Mouse (Mus musculus): ENCODE data around the gene Espl1. TPM values are rescaled to one million over a fixed set of nuclear protein-coding genes. Genes with fewer than 3 reads are reported as not detected.

Gene Espl1
- polyA plus RNA-seq, 1 experiment, result 51.5 TPM

DNA sequence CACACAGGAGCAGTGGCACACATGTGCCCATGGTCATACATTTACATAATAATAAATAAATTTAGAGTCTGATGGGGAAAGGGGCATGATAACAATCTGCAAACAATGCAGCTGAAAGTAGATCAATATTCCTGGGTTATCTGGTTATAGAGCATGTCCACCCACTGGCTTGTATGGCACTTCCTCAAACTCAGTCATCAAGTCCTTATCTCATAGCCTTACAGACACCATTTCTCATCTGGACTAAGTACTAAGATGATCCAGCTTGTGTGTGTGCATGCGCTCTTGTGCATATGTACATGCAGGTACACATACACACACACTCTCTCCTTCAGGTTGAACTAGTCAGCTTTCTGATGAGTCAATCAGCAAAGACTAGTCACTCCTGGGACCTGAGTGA is 68.6 kb downstream of the Espl1 start:
- DNase-seq, result no peak
- WGBS, result 97% methylated on average over 1 of the region's 1 CpGs
- TF ChIP-seq POLR2A (IDR thresholded peaks at IDR 0.05; ENCODE audit: control insufficient read depth, extremely low read depth, insufficient read depth, low read length, poor library complexity) (no peak), CTCF (IDR thresholded peaks at IDR 0.05; ENCODE audit: borderline replicate concordance, control insufficient read depth, extremely low read depth, insufficient read depth, low read length, poor library complexity) (no peak)
- no peak overlapping the region for H3K4me3 ChIP-seq (ENCODE audit: control insufficient read depth, insufficient read depth, low read length)
- H3K27me3 ChIP-seq (ENCODE audit: control insufficient read depth, insufficient read depth, low read length), result peaks cover 2% of the 10 kb centered on the region
- H3K36me3 ChIP-seq (ENCODE audit: control insufficient read depth, insufficient read depth, low read length), result no peaks in the 10 kb centered on the region
- H3K4me1 ChIP-seq (replicated peaks; ENCODE audit: control insufficient read depth, insufficient read depth, low read length), result no peaks in the 10 kb centered on the region
- no peak overlapping the region for H3K27ac ChIP-seq (ENCODE audit: control insufficient read depth, insufficient read depth, low read length)

DNA sequence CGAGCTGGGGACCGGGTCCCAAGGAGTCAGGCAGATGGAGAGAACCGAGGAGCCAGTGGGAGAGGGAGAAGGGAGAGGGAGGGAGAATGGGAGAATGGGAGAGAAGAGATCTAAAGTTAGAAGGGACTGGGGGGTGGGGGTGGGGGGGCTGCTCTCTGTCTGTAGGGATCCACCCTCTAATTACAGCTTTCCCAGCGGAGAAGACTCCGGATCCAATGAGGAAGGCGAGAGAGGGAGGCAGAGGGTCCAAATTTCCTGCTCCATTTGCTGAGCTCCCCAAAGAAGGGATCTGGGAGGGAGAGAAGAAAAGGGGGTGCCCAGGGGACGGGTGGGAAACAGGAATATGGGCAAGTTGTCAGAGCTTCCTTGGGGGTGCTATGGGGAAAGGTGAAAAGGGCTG is 70.2 kb downstream of the Espl1 start:
- no peaks in the 10 kb centered on the region for H3K36me3 ChIP-seq (ENCODE audit: control insufficient read depth, insufficient read depth, low read length)
- no peak overlapping the region for H3K4me3 ChIP-seq (ENCODE audit: control insufficient read depth, insufficient read depth, low read length)
- no peaks in the 10 kb centered on the region for H3K4me1 ChIP-seq (replicated peaks; ENCODE audit: control insufficient read depth, insufficient read depth, low read length)
- WGBS, result 61% methylated on average over 7 of the region's 7 CpGs
- TF ChIP-seq CTCF (IDR thresholded peaks at IDR 0.05; ENCODE audit: borderline replicate concordance, control insufficient read depth, extremely low read depth, insufficient read depth, low read length, poor library complexity), result no peak
- TF ChIP-seq POLR2A (IDR thresholded peaks at IDR 0.05; ENCODE audit: control insufficient read depth, extremely low read depth, insufficient read depth, low read length, poor library complexity), result no peak
- DNase-seq, result no peak
- no peak overlapping the region for H3K27ac ChIP-seq (ENCODE audit: control insufficient read depth, insufficient read depth, low read length)
- H3K27me3 ChIP-seq (ENCODE audit: control insufficient read depth, insufficient read depth, low read length), result peaks cover 5% of the 10 kb centered on the region

GRCm38 (mm10) chr15:102366733-102367344 is 70.8 kb downstream of the Espl1 start, which contains the start of gene Sp7:
Gene Sp7, minus strand, starts transcription at chr15:102367182.
- no peak within 1 kb of the TSS for H3K4me3 ChIP-seq (ENCODE audit: control insufficient read depth, insufficient read depth, low read length)
- TF ChIP-seq POLR2A (IDR thresholded peaks at IDR 0.05; ENCODE audit: control insufficient read depth, extremely low read depth, insufficient read depth, low read length, poor library complexity) (no peak), CTCF (IDR thresholded peaks at IDR 0.05; ENCODE audit: borderline replicate concordance, control insufficient read depth, extremely low read depth, insufficient read depth, low read length, poor library complexity) (no peak)
- no peak for DNase-seq
- no peaks in the 10 kb centered on the region for H3K36me3 ChIP-seq (ENCODE audit: control insufficient read depth, insufficient read depth, low read length)
- 10% methylated on average over 15 of the region's 15 CpGs for WGBS
- H3K27me3 ChIP-seq (ENCODE audit: control insufficient read depth, insufficient read depth, low read length), result peaks cover 5% of the 10 kb centered on the region
- H3K4me1 ChIP-seq (replicated peaks; ENCODE audit: control insufficient read depth, insufficient read depth, low read length), result no peaks in the 10 kb centered on the region
- H3K27ac ChIP-seq (ENCODE audit: control insufficient read depth, insufficient read depth, low read length), result no peak within 1 kb of the TSS

DNA sequence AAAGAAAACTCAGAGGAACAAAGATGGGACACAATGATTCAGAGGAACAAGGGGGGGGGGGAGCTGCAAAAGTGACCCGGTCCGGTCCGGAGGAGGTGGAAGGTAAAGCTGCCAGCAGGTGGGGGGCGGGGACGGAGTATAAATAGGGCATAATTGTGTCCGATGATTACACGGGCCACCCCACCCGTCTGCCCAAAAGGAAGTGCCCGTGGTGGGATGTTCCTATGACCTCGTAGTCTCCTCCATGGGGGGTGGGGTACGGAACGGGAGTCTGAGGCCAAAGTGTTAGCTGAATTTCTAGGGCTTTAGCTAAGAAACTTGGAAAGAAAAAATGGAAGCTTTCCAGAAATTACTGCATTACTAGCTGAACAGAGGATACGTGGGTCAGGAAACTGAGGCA is 73.9 kb downstream of the Espl1 start:
- Histone ChIP-seq H3K27ac (ENCODE audit: control insufficient read depth, insufficient read depth, low read length) (no peak overlapping the region), H3K4me3 (ENCODE audit: control insufficient read depth, insufficient read depth, low read length) (no peak overlapping the region), H3K27me3 (ENCODE audit: control insufficient read depth, insufficient read depth, low read length) (peaks cover 5% of the 10 kb centered on the region), H3K36me3 (ENCODE audit: control insufficient read depth, insufficient read depth, low read length) (no peaks in the 10 kb centered on the region), H3K4me1 (replicated peaks; ENCODE audit: control insufficient read depth, insufficient read depth, low read length) (no peaks in the 10 kb centered on the region)
- TF ChIP-seq POLR2A (IDR thresholded peaks at IDR 0.05; ENCODE audit: control insufficient read depth, extremely low read depth, insufficient read depth, low read length, poor library complexity) (no peak), CTCF (IDR thresholded peaks at IDR 0.05; ENCODE audit: borderline replicate concordance, control insufficient read depth, extremely low read depth, insufficient read depth, low read length, poor library complexity) (no peak)
- WGBS, result 33% methylated on average over 13 of the region's 13 CpGs
- DNase-seq, result no peak

DNA sequence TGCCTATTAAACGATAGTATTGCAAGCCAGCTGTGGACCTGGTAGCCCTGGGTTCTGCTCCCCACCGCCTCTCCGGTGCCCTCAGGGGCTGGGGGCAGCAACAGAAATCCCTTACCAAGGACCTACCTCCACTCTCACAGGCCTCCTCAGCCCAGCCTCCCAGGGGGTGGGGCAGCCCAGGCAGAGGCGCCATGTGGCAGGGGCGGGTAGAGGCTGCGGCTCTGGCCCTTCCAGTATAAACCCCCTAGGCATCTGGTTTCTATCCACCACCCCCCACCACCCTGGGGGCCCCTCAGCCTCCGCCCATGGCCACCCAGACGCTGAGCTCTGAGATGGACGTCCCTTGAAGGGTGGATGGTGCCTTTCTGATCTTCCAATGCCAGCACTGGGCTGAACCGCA is 74.7 kb downstream of the Espl1 start:
- WGBS, result 61% methylated on average over 10 of the region's 10 CpGs
- DNase-seq, result no peak

More for the DNA sequence above, 74.7 kb downstream of the Espl1 start:
- Histone ChIP-seq H3K4me3 (ENCODE audit: control insufficient read depth, insufficient read depth, low read length) (no peak overlapping the region), H3K27me3 (ENCODE audit: control insufficient read depth, insufficient read depth, low read length) (peaks cover 5% of the 10 kb centered on the region), H3K27ac (ENCODE audit: control insufficient read depth, insufficient read depth, low read length) (no peak overlapping the region), H3K36me3 (ENCODE audit: control insufficient read depth, insufficient read depth, low read length) (no peaks in the 10 kb centered on the region), H3K4me1 (replicated peaks; ENCODE audit: control insufficient read depth, insufficient read depth, low read length) (no peaks in the 10 kb centered on the region)
- no peak for TF ChIP-seq CTCF (IDR thresholded peaks at IDR 0.05; ENCODE audit: borderline replicate concordance, control insufficient read depth, extremely low read depth, insufficient read depth, low read length, poor library complexity)
- TF ChIP-seq POLR2A (IDR thresholded peaks at IDR 0.05; ENCODE audit: control insufficient read depth, extremely low read depth, insufficient read depth, low read length, poor library complexity), result no peak

Other genes starting within 250 kb of the Espl1 start
- 99.3 and 108 TPM in 2 replicates for gene Eif4b, start 222.5 kb upstream of the Espl1 start, polyA plus RNA-seq (2012; rRNA removed)
- 15.9 and 26.4 TPM in 2 replicates for gene Tns2, start 195.9 kb upstream of the Espl1 start, polyA plus RNA-seq (2012; rRNA removed)
- gene Spryd3, start 160.0 kb upstream of the Espl1 start, polyA plus RNA-seq (2012; rRNA removed), result 40.8 and 43.1 TPM in 2 replicates
- 17.8 and 30.2 TPM in 2 replicates for gene Igfbp6, start 151.9 kb upstream of the Espl1 start, polyA plus RNA-seq (2012; rRNA removed)
- 3.8 and 4.1 TPM in 2 replicates for gene Soat2, start 145.7 kb upstream of the Espl1 start, polyA plus RNA-seq (2012; rRNA removed)
- 69.6 and 71.9 TPM in 2 replicates for gene Zfp740, start 93.0 kb upstream of the Espl1 start, polyA plus RNA-seq (2012; rRNA removed)
- 77.6 and 82.1 TPM in 2 replicates for gene Csad, start 91.5 kb upstream of the Espl1 start, polyA plus RNA-seq (2012; rRNA removed)
- gene Itgb7, start 64.3 kb upstream of the Espl1 start, polyA plus RNA-seq (2012; rRNA removed), result 72.6 and 82.8 TPM in 2 replicates
- gene Rarg, start 38.7 kb upstream of the Espl1 start, polyA plus RNA-seq (2012; rRNA removed), result 18.9 and 23.7 TPM in 2 replicates
- 0.30 and 0.31 TPM in 2 replicates for gene Gm9918, start 25.7 kb upstream of the Espl1 start, polyA plus RNA-seq (2012; rRNA removed)
- 87.9 and 92.5 TPM in 2 replicates for gene Mfsd5, start 16.8 kb upstream of the Espl1 start, polyA plus RNA-seq (2012; rRNA removed)
- 76.0 and 93.2 TPM in 2 replicates for gene Pfdn5, start 29.9 kb downstream of the Espl1 start, polyA plus RNA-seq (2012; rRNA removed)
- gene Myg1, start 35.4 kb downstream of the Espl1 start, polyA plus RNA-seq (2012; rRNA removed), result 104 and 105 TPM in 2 replicates
- 106 and 107 TPM in 2 replicates for gene Aaas, start 54.5 kb downstream of the Espl1 start, polyA plus RNA-seq (2012; rRNA removed)
- gene Sp7, start 70.9 kb downstream of the Espl1 start, polyA plus RNA-seq (2012; rRNA removed), result 0.13 and 0.23 TPM in 2 replicates
- gene Sp1, start 109.9 kb downstream of the Espl1 start, polyA plus RNA-seq (2012; rRNA removed), result 45.0 and 52.1 TPM in 2 replicates
- gene Amhr2, start 149.1 kb downstream of the Espl1 start, polyA plus RNA-seq (2012; rRNA removed), result 0.65 and 1.7 TPM in 2 replicates
- 109 and 123 TPM in 2 replicates for gene Prr13, start 162.8 kb downstream of the Espl1 start, polyA plus RNA-seq (2012; rRNA removed)
- gene Pcbp2, start 174.3 kb downstream of the Espl1 start, polyA plus RNA-seq (2012; rRNA removed), result 846 and 935 TPM in 2 replicates
- not detected in 2 replicates for gene Gm10337, start 207.5 kb downstream of the Espl1 start, polyA plus RNA-seq (2012; rRNA removed)
- gene Map3k12, start 220.8 kb downstream of the Espl1 start, polyA plus RNA-seq (2012; rRNA removed), result 11.3 and 12.7 TPM in 2 replicates
- gene Tarbp2, start 221.9 kb downstream of the Espl1 start, polyA plus RNA-seq (2012; rRNA removed), result 133 and 166 TPM in 2 replicates
- gene Npff, start 228.7 kb downstream of the Espl1 start, polyA plus RNA-seq (2012; rRNA removed), result 10.8 and 11.7 TPM in 2 replicates

Measured in thymus, adult 2 months (tissue).